Mouse (Mus musculus) embryonic facial prominence, embryonic 12.5 days (tissue): ENCODE results near the gene Igfbp5. TPM values are rescaled to one million over a fixed set of nuclear protein-coding genes. Genes with fewer than 3 reads are reported as not detected.
A peak's percentile ranks its signal among the peaks of the same experiment; 100 is the strongest.

Source experiments
- ATAC-seq: fragments of 200-750 bp; cut with Nextera tagmentation; 2 replicates; pipeline ENCODE4 v1.8.0; 2017; ENCODE audit not compliant: insufficient number of reproducible peaks, insufficient read depth, low FRiP score, low TSS enrichment
- H3K27ac ChIP-seq: fragments of 300-500 bp; sonication (generic); 2 replicates; pipeline ENCODE4 v1.5.1; 2016; ENCODE audit warnings: mild to moderate bottlenecking
- H3K27me3 ChIP-seq: fragments of 300-500 bp; sonication (generic); 2 replicates; pipeline ENCODE4 v1.6.1; 2016; ENCODE audit warnings: mild to moderate bottlenecking, moderate library complexity
- H3K36me3 ChIP-seq: fragments of 300-500 bp; sonication (generic); 2 replicates; pipeline ENCODE4 v1.6.1; 2016; ENCODE audit warnings: mild to moderate bottlenecking
- H3K4me1 ChIP-seq: fragments of 300-500 bp; sonication (generic); 2 replicates; pipeline ENCODE4 v1.6.1; 2016
- H3K4me2 ChIP-seq: fragments of 300-500 bp; sonication (generic); replicated peaks from 2 replicates; pipeline ENCODE4 v1.6.1; 2016; ENCODE audit warnings: mild to moderate bottlenecking, moderate library complexity
- H3K4me3 ChIP-seq: fragments of 300-500 bp; sonication (generic); 2 replicates; pipeline ENCODE4 v1.5.1; 2016; ENCODE audit warnings: mild to moderate bottlenecking
- H3K9ac ChIP-seq: fragments of 300-500 bp; sonication (generic); 2 replicates; pipeline ENCODE4 v1.6.1; 2016; ENCODE audit warnings: mild to moderate bottlenecking, moderate library complexity
- H3K9me3 ChIP-seq: fragments of 300-500 bp; sonication (generic); 2 replicates; pipeline ENCODE4 v1.6.1; 2016; ENCODE audit warnings: mild to moderate bottlenecking, moderate library complexity
- WGBS: fragments of 180-500 bp; shearing (Covaris S2); methylation state at CpG from one replicate; pipeline ENCODE4 v1.1.7; 2016; 5-methylcytosine and 5-hydroxymethylcytosine counted together
- polyA plus RNA-seq: library from polyadenylated mRNA; unstranded; fragments of >200 nt; fragmentation: Nextera tagmentation; extraction: Ambion mirVana; gene quantifications from 2 replicates; pipeline ENCODE4 v1.2.1, GENCODE M21; 2016

Gene Igfbp5
- polyA plus RNA-seq, 1 experiment from 2014 or later, result 150 TPM

- ATAC-seq, result no peak
- Histone ChIP-seq H3K27ac (no peak overlapping the region), H3K27me3 (no peaks in the 10 kb centered on the region), H3K9me3 (no peaks in the 10 kb centered on the region), H3K9ac (no peak overlapping the region), H3K36me3 (peaks cover 15% of the 10 kb centered on the region), H3K4me3 (no peak overlapping the region), H3K4me2 (no peak overlapping the region), H3K4me1 (peaks cover 10% of the 10 kb centered on the region)
- 54% methylated on average over 3 of the region's 3 CpGs for WGBS
Observed at GRCm38 (mm10) chr1:72832715-72833153, 42.0 kb downstream of the Igfbp5 start.

GRCm38 (mm10) chr1:72830485-72830884 lies 44.2 kb downstream of the Igfbp5 start:
- WGBS, result 95% methylated on average over 2 of the region's 2 CpGs
- peaks cover 11% of the 10 kb centered on the region for H3K36me3 ChIP-seq
- no peak for ATAC-seq
- H3K9me3 ChIP-seq, result no peaks in the 10 kb centered on the region
- no peak overlapping the region for H3K4me2 ChIP-seq
- no peak overlapping the region for H3K4me3 ChIP-seq
- no peak overlapping the region for H3K27ac ChIP-seq
- H3K4me1 ChIP-seq, result peaks cover 32% of the 10 kb centered on the region
- no peak overlapping the region for H3K9ac ChIP-seq
- no peaks in the 10 kb centered on the region for H3K27me3 ChIP-seq

- H3K9me3 ChIP-seq, result no peaks in the 10 kb centered on the region
- H3K4me1 ChIP-seq, result peaks cover 35% of the 10 kb centered on the region
- no peak overlapping the region for H3K27ac ChIP-seq
- no peaks in the 10 kb centered on the region for H3K27me3 ChIP-seq
- H3K4me3 ChIP-seq, result no peak overlapping the region
- H3K9ac ChIP-seq, result no peak overlapping the region
- H3K4me2 ChIP-seq, result no peak overlapping the region
- 96% methylated on average over 5 of the region's 5 CpGs for WGBS
- H3K36me3 ChIP-seq, result peaks cover 5% of the 10 kb centered on the region
- no peak for ATAC-seq
Observed at GRCm38 (mm10) chr1:72828843-72829242, 45.8 kb downstream of the Igfbp5 start.

- 25% methylated on average over 12 of the region's 12 CpGs for whole genome bisulfite sequencing
- Histone ChIP-seq H3K27ac (peak overlapping the region; percentile 87; the same call in 1 of the 2 replicates), H3K4me3 (peak overlapping the region; percentile 79), H3K27me3 (no peaks in the 10 kb centered on the region), H3K4me2 (peak overlapping the region; percentile 97), H3K9me3 (no peaks in the 10 kb centered on the region), H3K4me1 (peaks cover 37% of the 10 kb centered on the region), H3K9ac (peak overlapping the region; percentile 85), H3K36me3 (peaks cover 5% of the 10 kb centered on the region)
- no peak for ATAC-seq
Observed at GRCm38 (mm10) chr1:72827411-72828315, 47.0 kb downstream of the Igfbp5 start.

GRCm38 (mm10) chr1:72826931-72827330 lies 47.8 kb downstream of the Igfbp5 start:
- Histone ChIP-seq H3K36me3 (peaks cover 5% of the 10 kb centered on the region), H3K9ac (peak overlapping the region; percentile 85), H3K27ac (peak overlapping the region; percentile 87), H3K4me1 (peaks cover 34% of the 10 kb centered on the region), H3K4me3 (peak overlapping the region; percentile 79), H3K4me2 (peak overlapping the region; percentile 97), H3K9me3 (no peaks in the 10 kb centered on the region), H3K27me3 (no peaks in the 10 kb centered on the region)
- WGBS, result 7% methylated on average over 7 of the region's 7 CpGs
- ATAC-seq, result no peak

GRCm38 (mm10) chr1:72826446-72826845 lies 48.2 kb downstream of the Igfbp5 start:
- H3K36me3 ChIP-seq, result peaks cover 5% of the 10 kb centered on the region
- H3K27ac ChIP-seq, result peak overlapping the region; percentile 87
- 3% methylated on average over 6 of the region's 6 CpGs for WGBS
- peak overlapping the region; percentile 85 for H3K9ac ChIP-seq
- H3K27me3 ChIP-seq, result no peaks in the 10 kb centered on the region
- peak overlapping the region; percentile 97 for H3K4me2 ChIP-seq
- peak overlapping the region; percentile 79 for H3K4me3 ChIP-seq
- H3K4me1 ChIP-seq, result peaks cover 34% of the 10 kb centered on the region
- H3K9me3 ChIP-seq, result no peaks in the 10 kb centered on the region
- ATAC-seq, result no peak

- no peaks in the 10 kb centered on the region; the same call in 1 of the 2 replicates for H3K36me3 ChIP-seq
- H3K9ac ChIP-seq, result peak overlapping the region; percentile 85
- ATAC-seq, result no peak
- 8% methylated on average over 4 of the region's 4 CpGs for WGBS
- no peaks in the 10 kb centered on the region for H3K27me3 ChIP-seq
- peak overlapping the region; percentile 87 for H3K27ac ChIP-seq
- H3K4me1 ChIP-seq, result peaks cover 34% of the 10 kb centered on the region
- H3K9me3 ChIP-seq, result no peaks in the 10 kb centered on the region
- H3K4me2 ChIP-seq, result peak overlapping the region; percentile 97
- peak overlapping the region; percentile 79 for H3K4me3 ChIP-seq
Observed at GRCm38 (mm10) chr1:72825921-72826320, 48.8 kb downstream of the Igfbp5 start.

- peak overlapping the region; percentile 85 for H3K9ac ChIP-seq
- WGBS, result under 1% methylated on average over 20 of the region's 20 CpGs
- ATAC-seq, result no peak
Observed at GRCm38 (mm10) chr1:72825286-72825685, 49.4 kb downstream of the Igfbp5 start.

GRCm38 (mm10) chr1:72824707-72825101 lies 50.0 kb downstream of the Igfbp5 start:
- H3K36me3 ChIP-seq, result no peaks in the 10 kb centered on the region
- H3K27ac ChIP-seq, result peak overlapping the region; percentile 87
- WGBS, result 0% methylated on average over 37 of the region's 37 CpGs
- H3K9me3 ChIP-seq, result no peaks in the 10 kb centered on the region
- peaks cover 34% of the 10 kb centered on the region for H3K4me1 ChIP-seq
- H3K4me2 ChIP-seq, result peak overlapping the region; percentile 97
- H3K9ac ChIP-seq, result peak overlapping the region; percentile 85
- peak; percentile 67 for ATAC-seq
- no peaks in the 10 kb centered on the region for H3K27me3 ChIP-seq
- H3K4me3 ChIP-seq, result peak overlapping the region; percentile 79

More at GRCm38 (mm10) chr1:72825286-72825685, 49.4 kb downstream of the Igfbp5 start:
- Histone ChIP-seq H3K4me2 (peak overlapping the region; percentile 97), H3K27ac (peak overlapping the region; percentile 87; the same call in 1 of the 2 replicates), H3K4me1 (peaks cover 34% of the 10 kb centered on the region), H3K27me3 (no peaks in the 10 kb centered on the region), H3K9me3 (no peaks in the 10 kb centered on the region), H3K36me3 (no peaks in the 10 kb centered on the region), H3K4me3 (peak overlapping the region; percentile 79)

GRCm38 (mm10) chr1:72823751-72824706 lies 50.7 kb downstream of the Igfbp5 start, which contains the start of gene Igfbp2:
Gene Igfbp2 (plus strand): TSS chr1:72824503.
- H3K4me1 ChIP-seq, result peaks cover 34% of the 10 kb centered on the region

GRCm38 (mm10) chr1:72822893-72823292 lies 51.8 kb downstream of the Igfbp5 start:
- Histone ChIP-seq H3K9ac (no peak overlapping the region), H3K36me3 (no peaks in the 10 kb centered on the region), H3K4me2 (no peak overlapping the region), H3K4me1 (peaks cover 29% of the 10 kb centered on the region), H3K4me3 (no peak overlapping the region), H3K9me3 (no peaks in the 10 kb centered on the region), H3K27ac (0 out of 2 replicates have a peak overlapping the region, but pooled peaks have one; percentile 87), H3K27me3 (no peaks in the 10 kb centered on the region)
- no peak for ATAC-seq
- WGBS, result 69% methylated on average over 10 of the region's 10 CpGs

More at GRCm38 (mm10) chr1:72823751-72824706, 50.7 kb downstream of the Igfbp5 start, which contains the start of gene Igfbp2:
- Histone ChIP-seq H3K36me3 (no peaks in the 10 kb centered on the region), H3K9ac (peak within 1 kb of the TSS; percentile 85), H3K27ac (peak within 1 kb of the TSS; percentile 87), H3K4me2 (peak within 1 kb of the TSS; percentile 97), H3K27me3 (no peaks in the 10 kb centered on the region), H3K9me3 (no peaks in the 10 kb centered on the region), H3K4me3 (peak within 1 kb of the TSS; percentile 79)
- peak; percentile 62 for ATAC-seq
- under 1% methylated on average over 51 of the region's 58 CpGs for WGBS
